Mouse (Mus musculus) Patski (cell line): Measurements from ENCODE around the gene Rrp1. TPM values are rescaled to one million over a fixed set of nuclear protein-coding genes. Genes with fewer than 3 reads are reported as not detected.
A peak's percentile ranks its signal among the peaks of the same experiment; 100 is the strongest.

Source experiments
- ATAC-seq: fragments of 100-300 bp; one replicate; pipeline ENCODE4 v1.8.0; 2021
- CTCF ChIA-PET: fragments of 350-600 bp; sonication (Branson Sonifier 250); formaldehyde crosslinking; loops from one replicate; lab custom pipeline; 2022; ENCODE audit warnings: inconsistent platforms; lab: Charles Lee
- POLR2A ChIA-PET: fragments of 350-600 bp; sonication (Branson Sonifier 250); formaldehyde crosslinking; loops from one replicate; lab custom pipeline; 2022; ENCODE audit warnings: antibody characterized with exemption, inconsistent platforms; lab: Charles Lee
- DNase-seq: peaks from one replicate; pipeline ENCODE4 v3.0.0-alpha.2; 2011; ENCODE audit warnings: low read depth, low spot score
- H3K27me3 ChIP-seq: fragments of 371-371 bp; one replicate; pipeline ENCODE4 v1.5.1; 2021
- CTCF ChIP-seq: fragments of 100-300 bp; IDR thresholded peaks from one replicate; pipeline ENCODE4 v1.5.1; 2021
- in situ Hi-C: fragments of 300-500 bp; cut with MboI; formaldehyde crosslinking; loops from 3 replicates; pipeline ENCODE4 v1.11.1; 2018; ENCODE audit warnings: low pct_unique_long_range_greater_than_20kb, mixed read lengths
- polyA plus RNA-seq: library from polyadenylated mRNA; unstranded; gene quantifications from one replicate; pipeline ENCODE4 v1.2.3, GENCODE M21; 2021

Rrp1 gene
- polyA plus RNA-seq, result 297 TPM

GRCm38 (mm10) chr10:78412319-78413151 is at the start of gene Rrp1:
Rrp1 (minus strand) TSS chr10:78413043.
- in situ Hi-C loops, result no loop called here
- POLR2A ChIA-PET, result interaction anchor here (0.9 to 1.9 kb wide), 4 partner anchors 12 to 49 kb away, joined by 3 to 7 read pairs (median 5); no protein-coding TSS in a partner anchor
- no peaks in the 10 kb centered on the region for H3K27me3 ChIP-seq
- no peak for TF ChIP-seq CTCF
- CTCF ChIA-PET, result interaction anchor here (0.7 to 2.1 kb wide), 16 partner anchors 8 to 122 kb away, joined by 3 to 14 read pairs (median 4); no protein-coding TSS in a partner anchor
- peak; percentile 44 for ATAC-seq
- no peak for DNase-seq

- H3K27me3 ChIP-seq, result no peaks in the 10 kb centered on the region
- no peak for TF ChIP-seq CTCF
- in situ Hi-C loops, result no loop called here
- ChIA-PET CTCF (interaction anchor here (0.9 kb wide), 1 partner anchor 9 kb away, joined by 3 read pairs; no protein-coding TSS in a partner anchor), POLR2A (interaction anchor here (1.6 kb wide), 1 partner anchor 36 kb away, joined by 4 read pairs; the partner anchor contains the start of gene Cstb)
- DNase-seq (no peak), ATAC-seq (no peak)
Measured at GRCm38 (mm10) chr10:78461767-78462166, 48.9 kb upstream of the Rrp1 start.

- ATAC-seq, result no peak
- POLR2A ChIA-PET, result interaction anchor here (0.6 kb wide), 2 partner anchors 121 to 456 kb away, joined by 5 read pairs; no protein-coding TSS in a partner anchor
- no peak for DNase-seq
- CTCF ChIA-PET, result interaction anchor here (2.6 kb wide), 1 partner anchor 14 kb away, joined by 8 read pairs; no protein-coding TSS in a partner anchor
- in situ Hi-C loops, result no loop called here
- TF ChIP-seq CTCF, result no peak
- H3K27me3 ChIP-seq, result no peaks in the 10 kb centered on the region
Measured at GRCm38 (mm10) chr10:78460463-78460862, 47.6 kb upstream of the Rrp1 start.

GRCm38 (mm10) chr10:78458348-78459111 is 45.7 kb upstream of the Rrp1 start:
- no peak for TF ChIP-seq CTCF
- no peaks in the 10 kb centered on the region for H3K27me3 ChIP-seq
- ATAC-seq (peak; percentile 38), DNase-seq (no peak)
- ChIA-PET CTCF (interaction anchor here (2.6 kb wide), 1 partner anchor 12 kb away, joined by 8 read pairs; no protein-coding TSS in a partner anchor), POLR2A (no interaction called here)
- in situ Hi-C loops, result no loop called here

GRCm38 (mm10) chr10:78457495-78458347 is 44.9 kb upstream of the Rrp1 start:
- DNase-seq (no peak), ATAC-seq (no peak)
- ChIA-PET CTCF (no interaction called here), POLR2A (no interaction called here)
- no peak for TF ChIP-seq CTCF
- in situ Hi-C loops, result no loop called here
- H3K27me3 ChIP-seq, result no peaks in the 10 kb centered on the region

GRCm38 (mm10) chr10:78456696-78457095 is 43.9 kb upstream of the Rrp1 start:
- DNase-seq, result no peak
- in situ Hi-C loops, result no loop called here
- POLR2A ChIA-PET, result interaction anchor here (0.6 kb wide), 1 partner anchor 44 kb away, joined by 5 read pairs; no protein-coding TSS in a partner anchor
- ATAC-seq, result no peak
- CTCF ChIA-PET, result no interaction called here
- no peak for TF ChIP-seq CTCF
- no peaks in the 10 kb centered on the region for H3K27me3 ChIP-seq

- CTCF ChIA-PET, result interaction anchor here (1.2 kb wide), 1 partner anchor 11 kb away, joined by 3 read pairs; no protein-coding TSS in a partner anchor
- no peak for DNase-seq
- in situ Hi-C loops, result no loop called here
Measured at GRCm38 (mm10) chr10:78452641-78453040, 39.8 kb upstream of the Rrp1 start.

GRCm38 (mm10) chr10:78450761-78451160 is 37.9 kb upstream of the Rrp1 start:
- POLR2A ChIA-PET, result interaction anchor here (0.5 kb wide), 1 partner anchor 12 kb away, joined by 3 read pairs; no protein-coding TSS in a partner anchor

More at GRCm38 (mm10) chr10:78452641-78453040, 39.8 kb upstream of the Rrp1 start:
- POLR2A ChIA-PET, result no interaction called here
- ATAC-seq, result no peak
- TF ChIP-seq CTCF, result no peak
- no peaks in the 10 kb centered on the region for H3K27me3 ChIP-seq

GRCm38 (mm10) chr10:78447396-78447795 is 34.6 kb upstream of the Rrp1 start:
- TF ChIP-seq CTCF, result no peak
- ChIA-PET POLR2A (no interaction called here), CTCF (interaction anchor here (0.8 to 2.1 kb wide), 2 partner anchors 9 to 13 kb away, joined by 3 to 8 read pairs; no protein-coding TSS in a partner anchor)
- DNase-seq (no peak), ATAC-seq (no peak)
- in situ Hi-C loops, result no loop called here
- no peaks in the 10 kb centered on the region for H3K27me3 ChIP-seq

More at GRCm38 (mm10) chr10:78450761-78451160, 37.9 kb upstream of the Rrp1 start:
- no peak for DNase-seq
- CTCF ChIA-PET, result no interaction called here
- no peak for TF ChIP-seq CTCF
- H3K27me3 ChIP-seq, result no peaks in the 10 kb centered on the region
- in situ Hi-C loops, result no loop called here
- no peak for ATAC-seq
